Mouse (Mus musculus): ENCODE measurements around the gene Oasl2.
"Not testable (repeated sequence)": the region's sequence is repeated elsewhere in the genome, so short reads cannot be mapped to it uniquely, and the experiment has no call there.

Oasl2 gene

GRCm38 (mm10) chr5:114914855-114915254 is 18.1 kb downstream of the Oasl2 start:
- no peak for DNase-seq (ENCODE audit: low spot score in 2 of 2)

DNA sequence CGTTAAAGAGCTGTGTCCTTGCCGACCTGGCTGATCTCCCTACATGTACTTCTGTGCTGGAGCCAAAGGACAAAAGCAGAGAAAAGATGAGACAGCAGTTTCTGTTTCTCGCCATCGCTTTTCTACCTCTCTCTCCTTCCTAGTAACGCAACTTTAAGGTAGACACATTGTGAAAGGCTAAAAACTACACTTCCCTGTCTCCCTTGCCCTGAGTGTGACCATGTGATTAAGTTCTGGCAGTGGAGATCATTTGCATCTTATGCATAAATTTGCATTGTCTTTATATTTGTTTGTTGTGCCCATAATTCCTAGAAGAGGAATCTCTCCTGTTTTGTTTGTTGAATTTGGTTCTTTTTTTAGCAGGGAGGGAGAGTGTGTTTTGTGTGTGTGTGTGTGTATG is 19.1 kb downstream of the Oasl2 start:
- DNase-seq (ENCODE audit: low spot score in 2 of 2) = no peak

- no peak for DNase-seq (ENCODE audit: low spot score in 2 of 2)
These were observed 20.0 kb downstream of the Oasl2 start for GRCm38 (mm10) chr5:114916777-114917176.

- DNase-seq (ENCODE audit: low spot score in 2 of 2) = not testable (repeated sequence)
These were observed 20.6 kb downstream of the Oasl2 start for GRCm38 (mm10) chr5:114917357-114917756.

- DNase-seq (ENCODE audit: low spot score in 2 of 2) = no peak
These were observed 25.0 kb downstream of the Oasl2 start for GRCm38 (mm10) chr5:114921551-114922365.

DNA sequence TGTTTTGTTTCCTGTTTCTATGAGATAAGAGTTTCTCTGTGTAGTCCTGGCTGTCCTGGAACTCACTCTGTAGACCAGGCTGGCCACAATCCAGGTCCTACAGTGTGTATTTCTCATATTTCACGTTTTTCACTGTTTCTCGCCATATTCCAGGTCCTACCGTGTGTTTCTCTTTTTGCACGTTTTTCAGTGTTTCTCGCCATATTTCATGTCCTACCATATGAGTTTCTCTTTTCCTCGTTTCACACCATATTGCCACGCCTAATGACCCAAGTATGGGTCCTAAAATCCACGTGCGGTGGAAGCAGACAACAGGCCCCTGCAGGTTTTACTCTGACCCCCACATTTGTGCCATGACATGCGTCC is 25.6 kb downstream of the Oasl2 start:
- DNase-seq (ENCODE audit: low spot score in 2 of 2) = no peak

DNA sequence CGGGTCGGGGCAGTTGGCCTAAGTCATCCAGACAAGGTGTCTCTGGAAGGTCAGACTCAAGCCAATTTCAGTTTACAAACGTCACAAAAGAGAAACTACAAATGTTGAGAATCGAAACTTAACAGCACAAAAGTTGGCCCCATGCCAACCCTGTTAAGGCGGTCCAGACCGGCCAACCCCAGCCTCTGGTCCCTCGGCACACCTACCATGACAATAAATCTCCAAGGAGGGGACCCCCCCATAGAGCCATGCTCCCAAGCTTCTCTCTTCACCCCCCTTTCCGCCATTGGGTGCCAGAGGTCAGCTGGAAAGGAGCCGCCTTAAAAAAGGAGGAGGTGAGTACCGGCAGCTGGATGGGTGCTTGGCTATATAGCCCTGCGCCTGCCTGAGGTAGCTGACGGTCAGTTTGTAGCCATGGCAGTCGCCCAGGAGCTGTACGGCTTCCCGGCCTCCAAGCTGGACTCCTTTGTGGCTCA is 26.3 kb downstream of the Oasl2 start, which contains the start of gene Oasl1:
Gene Oasl1 (plus strand): TSS at position 243 of the 476 bp plus-strand sequence.
- peak; percentile 51 to 67 for DNase-seq (ENCODE audit: low spot score in 2 of 2)

GRCm38 (mm10) chr5:114926153-114926684 is 29.5 kb downstream of the Oasl2 start:
- no peak for DNase-seq (ENCODE audit: low spot score in 2 of 2)

DNA sequence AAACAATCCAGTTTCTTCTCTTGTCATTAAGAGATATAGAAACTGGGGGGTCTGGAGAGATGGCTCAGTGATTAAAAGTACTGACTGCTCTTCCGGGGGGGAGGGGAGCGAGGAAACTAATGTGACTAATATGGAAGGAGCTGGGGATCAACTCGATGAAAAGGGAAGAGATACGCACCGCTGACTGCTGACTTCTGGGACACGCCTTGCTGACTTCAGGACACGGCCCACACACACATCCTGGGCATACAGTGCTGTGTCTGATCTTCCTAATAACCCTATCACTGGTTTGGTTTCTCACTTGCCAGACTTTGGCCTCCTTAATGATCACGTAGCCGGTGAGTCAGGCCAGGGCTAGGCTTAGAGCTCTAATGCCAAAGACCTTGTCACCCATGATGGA is 30.0 kb downstream of the Oasl2 start:
- DNase-seq (ENCODE audit: low spot score in 2 of 2) = no peak

DNA sequence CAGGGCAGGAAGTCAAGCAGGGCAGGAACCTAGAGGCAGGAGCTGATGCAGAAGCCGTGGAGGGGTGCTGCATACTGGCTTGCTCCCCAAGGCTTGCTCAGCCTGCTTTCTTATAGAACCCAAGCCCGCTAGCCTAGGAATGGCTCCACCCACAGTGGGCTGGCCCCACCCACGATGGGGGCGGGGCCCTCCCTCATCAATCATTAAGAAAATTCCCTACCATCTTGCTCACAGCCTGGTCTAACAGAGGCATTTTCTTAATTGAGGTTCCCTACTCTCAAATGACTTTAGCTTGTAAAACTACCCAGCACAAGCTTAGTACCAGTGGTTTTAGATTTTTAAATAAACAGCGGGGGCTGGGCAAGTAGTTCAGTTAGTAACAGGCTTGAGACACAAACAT is 34.9 kb downstream of the Oasl2 start:
- no peak for DNase-seq (ENCODE audit: low spot score in 2 of 2)

DNA sequence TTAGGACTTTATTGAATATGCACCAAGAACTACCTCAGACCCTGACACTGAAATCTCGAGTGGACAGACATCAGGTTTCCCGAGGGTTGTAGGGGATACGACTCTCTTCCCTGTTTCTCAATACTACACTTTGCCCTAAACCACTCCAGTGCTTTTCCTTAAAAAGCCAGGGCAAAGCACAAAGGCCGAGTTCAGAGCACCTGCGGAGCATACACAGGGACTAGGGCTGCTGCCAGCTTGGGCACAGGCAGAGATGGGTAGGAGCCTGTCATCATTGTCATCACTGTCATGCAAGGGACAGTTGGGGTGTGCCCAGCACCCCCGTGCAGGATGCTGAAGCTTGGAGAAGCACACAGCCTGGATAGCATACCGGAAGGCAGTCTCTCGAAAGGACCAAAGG is 36.5 kb downstream of the Oasl2 start:
- no peak for DNase-seq (ENCODE audit: low spot score in 2 of 2)

- DNase-seq (ENCODE audit: low spot score in 2 of 2) = no peak
These were observed 39.1 kb downstream of the Oasl2 start for GRCm38 (mm10) chr5:114935838-114936237.

DNA sequence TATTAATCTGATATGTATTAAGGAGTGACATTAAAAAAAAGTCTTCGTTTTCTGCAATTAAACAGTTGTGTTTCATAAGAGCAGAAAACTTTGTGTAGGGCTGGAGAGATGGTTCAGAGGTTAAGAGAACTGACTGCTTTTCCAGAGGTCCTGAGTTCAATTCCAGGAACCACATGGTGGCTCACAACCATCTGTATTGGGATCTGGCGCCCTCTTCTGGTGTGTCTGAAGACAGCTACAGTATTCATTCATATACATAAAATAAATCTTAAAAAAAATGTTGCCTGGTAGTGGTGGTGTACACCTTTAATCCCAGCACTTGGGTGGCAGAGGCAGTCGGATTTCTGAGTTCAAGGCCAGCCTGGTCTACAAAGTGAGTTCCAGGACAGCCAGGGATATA is 44.4 kb downstream of the Oasl2 start:
- not testable (repeated sequence) for DNase-seq (ENCODE audit: low spot score in 2 of 2)

- DNase-seq (ENCODE audit: low spot score in 2 of 2) = peak; percentile 78 to 85
These were observed 45.5 kb downstream of the Oasl2 start, which contains the start of gene 2210016L21Rik for GRCm38 (mm10) chr5:114942074-114942765. TSS of gene 2210016L21Rik (plus strand) at chr5:114942158.

DNA sequence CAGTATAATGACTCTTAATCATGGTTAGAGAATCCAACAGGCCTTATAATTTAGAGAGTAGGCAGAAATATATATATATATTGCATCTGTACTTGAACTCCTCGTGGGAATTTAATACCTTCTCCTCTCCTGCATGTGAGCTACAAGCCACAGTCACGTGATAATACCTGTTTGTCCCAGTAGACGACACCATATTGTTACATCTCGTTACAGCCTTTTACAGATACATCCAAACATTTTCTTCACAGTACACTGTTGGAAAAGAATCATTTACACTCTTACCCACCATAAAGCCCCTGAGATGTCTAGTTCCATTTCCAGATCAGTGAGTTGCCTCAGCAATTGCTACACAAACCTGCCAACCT is 46.0 kb downstream of the Oasl2 start:
- DNase-seq (ENCODE audit: low spot score in 2 of 2) = no peak

GRCm38 (mm10) chr5:114945072-114945471 is 48.3 kb downstream of the Oasl2 start:
- peak in 1 of 2 experiments; percentile 49 for DNase-seq (ENCODE audit: low spot score in 2 of 2)

DNA sequence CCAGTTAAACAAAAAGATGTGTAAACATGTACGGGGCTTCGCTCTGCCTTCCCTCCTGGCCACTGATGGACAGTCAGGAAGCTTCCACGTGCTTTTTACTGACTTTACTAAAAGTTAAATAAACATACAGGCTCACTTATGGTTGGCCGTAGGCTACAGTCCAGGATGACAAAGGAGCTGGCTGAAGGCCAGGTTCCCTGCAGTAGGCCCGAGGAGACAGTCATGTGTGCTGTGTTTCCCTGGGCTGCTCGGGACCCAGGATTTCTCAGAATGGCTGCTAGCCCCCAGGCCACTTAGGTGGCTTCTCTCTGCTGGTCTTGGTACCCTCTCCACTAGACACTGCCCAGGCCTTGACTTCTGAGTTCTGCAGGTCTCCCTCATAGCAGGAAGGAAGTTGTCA is 52.2 kb downstream of the Oasl2 start:
- peak in 1 of 2 experiments; percentile 61 for DNase-seq (ENCODE audit: low spot score in 2 of 2)

DNA sequence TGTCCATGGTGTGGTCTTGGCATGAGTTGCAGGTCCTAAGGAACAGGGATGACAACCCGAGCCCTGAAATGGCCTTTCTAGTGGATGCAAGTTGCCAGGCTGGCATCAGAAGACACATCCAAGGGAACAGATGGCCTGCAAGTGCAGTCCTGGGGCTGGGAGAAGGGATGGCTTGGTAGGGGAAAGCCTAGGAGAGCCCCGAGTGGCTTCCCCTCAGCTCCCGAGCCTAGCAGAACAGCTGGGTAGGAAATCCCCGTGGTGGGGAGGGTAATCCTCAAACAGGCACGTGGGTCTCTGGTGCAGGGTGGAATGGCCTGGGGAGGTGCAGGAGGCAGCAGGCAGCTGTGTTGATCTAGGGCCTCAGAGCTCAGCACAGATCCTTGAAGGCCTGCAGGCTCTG is 52.6 kb downstream of the Oasl2 start:
- DNase-seq (ENCODE audit: low spot score in 2 of 2) = peak in 1 of 2 experiments; percentile 49

DNA sequence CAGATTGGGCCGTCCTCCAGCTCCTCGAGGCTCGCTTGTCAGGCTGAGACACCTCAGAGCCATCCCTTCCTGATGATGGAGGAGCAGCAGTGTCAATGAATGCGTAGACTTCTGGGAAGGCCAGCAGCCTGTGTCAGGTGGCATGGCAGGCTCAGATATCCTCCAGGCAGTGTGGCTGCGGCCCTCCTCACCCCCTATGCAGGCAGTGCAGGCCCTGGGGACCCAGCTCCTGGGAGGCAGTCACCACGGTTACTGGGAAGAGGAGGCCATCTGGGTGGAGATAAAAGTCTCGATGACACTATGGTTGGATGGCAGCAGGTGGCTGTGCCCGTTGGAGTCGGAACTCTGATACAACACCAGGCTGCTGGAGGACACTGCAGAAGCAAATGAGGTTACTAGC is 53.1 kb downstream of the Oasl2 start:
- no peak for DNase-seq (ENCODE audit: low spot score in 2 of 2)

DNA sequence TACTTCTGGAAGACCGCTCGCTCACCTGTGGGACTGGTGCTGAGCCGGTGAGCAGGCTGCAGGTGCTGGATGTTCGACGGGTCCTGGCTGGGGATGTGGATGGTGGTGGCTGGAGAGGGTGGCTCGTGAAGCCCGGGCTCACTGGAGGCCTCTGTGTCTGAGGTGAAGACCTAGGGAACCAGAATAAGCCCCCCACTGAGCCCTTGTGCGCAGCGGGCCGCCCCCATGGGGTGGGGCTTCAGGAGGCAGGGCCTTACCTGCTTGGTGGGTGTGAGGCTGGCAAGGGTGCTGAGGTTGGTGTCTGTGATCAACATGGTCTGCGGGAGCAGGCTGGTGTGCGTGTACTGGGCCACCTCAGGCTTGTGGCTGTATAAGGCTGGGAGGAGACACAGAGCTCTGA is 53.9 kb downstream of the Oasl2 start:
- DNase-seq (ENCODE audit: low spot score in 2 of 2) = no peak

- DNase-seq (ENCODE audit: low spot score in 2 of 2) = no peak
These were observed 54.6 kb downstream of the Oasl2 start for GRCm38 (mm10) chr5:114951279-114951880.

GRCm38 (mm10) chr5:114953326-114953725 is 56.6 kb downstream of the Oasl2 start:
- DNase-seq (ENCODE audit: low spot score in 2 of 2) = no peak
